Mouse (Mus musculus): Measurements from ENCODE around the gene Fli1. TPM values are rescaled to one million over a fixed set of nuclear protein-coding genes. Genes with fewer than 3 reads are reported as not detected.

The Fli1 gene
- 63.1 TPM for polyA plus RNA-seq (2015; fragmentation: Illumina TruSeq; extraction: RNeasy Lipid Tissue Mini Kit (QIAGEN cat#74804); ENCODE audit: insufficient read depth, low replicate concordance)

GRCm38 (mm10) chr9:32542212-32543039 is at the start of gene Fli1:
Gene Fli1 (minus strand): TSS chr9:32542861.

Other genes with a start within 250 kb of the Fli1 start
- 0.76 TPM for gene Kcnj5, start 198.5 kb downstream of the Fli1 start, polyA plus RNA-seq (2015; fragmentation: Illumina TruSeq; extraction: RNeasy Lipid Tissue Mini Kit (QIAGEN cat#74804); ENCODE audit: insufficient read depth, low replicate concordance)
- 0.94 TPM for gene Kcnj1, start 170.4 kb downstream of the Fli1 start, polyA plus RNA-seq (2015; fragmentation: Illumina TruSeq; extraction: RNeasy Lipid Tissue Mini Kit (QIAGEN cat#74804); ENCODE audit: insufficient read depth, low replicate concordance)
- gene Ets1, start 93.4 kb upstream of the Fli1 start, polyA plus RNA-seq (2015; fragmentation: Illumina TruSeq; extraction: RNeasy Lipid Tissue Mini Kit (QIAGEN cat#74804); ENCODE audit: insufficient read depth, low replicate concordance) = 369 TPM